Mouse (Mus musculus) thymus, postnatal 4 days (tissue): ENCODE measurements around the gene Ppp1cc.
"Not testable (repeated sequence)": the region's sequence is repeated elsewhere in the genome, so short reads cannot be mapped to it uniquely, and the experiment has no call there.

ENCODE experiments used
- DNase-seq: peaks from one replicate; pipeline ENCODE4 v3.0.0; 2021

The Ppp1cc gene

DNA sequence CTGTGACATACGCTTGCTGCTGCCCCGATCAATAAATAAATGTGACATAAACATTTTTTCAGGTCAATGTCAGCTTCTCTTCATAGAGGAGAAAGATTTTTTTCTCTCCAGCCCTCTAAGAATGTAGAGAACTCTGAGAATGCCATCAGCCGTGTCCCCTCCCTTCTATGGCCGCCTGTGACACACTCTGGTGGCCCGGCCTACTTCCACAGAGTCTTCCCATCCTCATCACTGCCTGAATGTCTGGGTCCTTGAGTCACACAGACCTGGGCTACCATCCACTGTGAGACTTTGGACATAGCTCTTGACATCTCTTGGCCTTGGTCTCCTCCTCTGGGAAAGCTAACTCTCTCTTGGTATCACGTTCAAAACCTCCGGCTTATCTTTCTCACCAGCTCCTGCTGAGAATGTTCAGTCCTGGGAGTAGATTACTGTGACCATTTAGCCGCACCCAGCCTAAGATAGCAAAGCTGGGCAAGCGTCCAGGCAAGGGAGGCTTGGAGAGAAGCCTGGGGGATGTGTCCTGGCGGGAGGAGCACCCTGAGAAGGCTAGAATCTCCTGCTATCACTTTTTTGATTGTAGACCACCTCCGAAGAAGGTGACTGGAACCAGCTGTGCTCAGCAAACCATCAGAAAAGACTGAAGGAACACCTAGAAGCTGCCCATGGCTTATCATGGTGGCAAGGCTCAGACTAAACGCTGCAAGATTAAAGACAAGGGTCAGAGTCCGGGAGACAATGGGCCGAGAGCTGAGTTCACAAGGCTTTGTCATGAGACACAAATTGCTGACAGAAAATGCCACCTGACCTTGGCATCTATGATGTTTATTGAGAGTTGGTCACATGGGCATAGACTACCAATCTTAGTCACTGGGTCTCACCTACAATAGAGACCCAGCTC lies 21.3 kb upstream of the Ppp1cc start:
- no peak for DNase-seq

DNA sequence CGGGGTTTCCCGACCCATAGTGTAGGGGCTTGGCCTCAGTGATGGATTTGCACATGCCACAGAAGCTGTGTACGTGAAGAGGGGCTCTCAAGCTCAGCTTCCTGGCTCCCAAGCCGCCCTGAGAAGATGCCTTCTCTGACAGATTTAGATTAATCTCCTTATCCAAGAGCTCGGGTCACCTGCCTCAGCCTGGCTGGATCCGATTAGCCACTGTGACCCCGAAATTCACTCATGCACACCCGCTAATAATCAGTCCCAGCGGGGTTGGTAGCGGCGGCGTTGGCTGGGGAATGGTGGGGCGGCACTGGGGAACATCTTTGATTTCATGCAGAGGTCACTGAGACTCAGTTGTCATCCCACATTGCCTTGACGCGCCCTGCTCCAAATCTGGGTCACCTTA lies 19.2 kb upstream of the Ppp1cc start:
- no peak for DNase-seq

DNA sequence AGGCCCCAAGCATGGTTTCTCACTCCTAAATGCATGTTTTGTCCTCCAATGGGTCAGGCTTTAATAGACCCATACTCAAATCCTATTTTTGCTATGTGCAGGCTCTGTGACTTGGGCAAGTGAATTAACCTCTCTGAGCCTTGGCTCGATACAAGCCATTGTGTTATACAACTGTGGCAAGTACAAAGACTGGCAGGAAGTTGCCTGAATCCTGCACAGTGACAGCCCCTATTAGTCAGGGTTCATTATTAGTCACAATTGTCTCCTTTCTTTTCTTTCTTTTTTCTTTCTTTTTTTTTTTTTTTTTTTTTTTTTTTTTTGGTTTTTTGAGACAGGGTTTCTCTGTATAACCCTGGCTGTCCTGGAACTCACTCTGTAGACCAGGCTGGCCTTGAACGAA lies 18.3 kb upstream of the Ppp1cc start:
- DNase-seq = not testable (repeated sequence)

DNA sequence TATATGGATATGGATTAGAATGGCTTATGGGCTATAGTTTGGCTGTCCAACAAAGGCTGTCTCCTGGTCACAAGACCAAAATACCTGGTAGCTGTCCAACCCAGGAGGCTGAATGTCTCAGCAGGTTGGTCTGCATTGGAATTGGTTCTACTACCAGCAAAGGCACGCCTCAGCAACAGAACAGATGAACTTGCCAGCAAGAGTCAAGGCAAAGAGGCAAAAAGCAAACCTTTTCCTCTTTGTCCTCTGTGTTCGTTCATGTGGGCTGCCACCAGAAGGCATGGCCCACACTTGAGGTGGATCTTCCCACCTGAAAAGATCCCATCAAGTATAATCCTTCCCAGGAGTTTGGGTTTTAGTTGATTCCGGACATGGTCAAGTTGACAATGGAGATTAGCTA lies 17.4 kb upstream of the Ppp1cc start, which contains the start of gene Ccdc63:
Gene Ccdc63, minus strand, starts transcription at position 101 of the 400 bp plus-strand sequence.
- DNase-seq = no peak

DNA sequence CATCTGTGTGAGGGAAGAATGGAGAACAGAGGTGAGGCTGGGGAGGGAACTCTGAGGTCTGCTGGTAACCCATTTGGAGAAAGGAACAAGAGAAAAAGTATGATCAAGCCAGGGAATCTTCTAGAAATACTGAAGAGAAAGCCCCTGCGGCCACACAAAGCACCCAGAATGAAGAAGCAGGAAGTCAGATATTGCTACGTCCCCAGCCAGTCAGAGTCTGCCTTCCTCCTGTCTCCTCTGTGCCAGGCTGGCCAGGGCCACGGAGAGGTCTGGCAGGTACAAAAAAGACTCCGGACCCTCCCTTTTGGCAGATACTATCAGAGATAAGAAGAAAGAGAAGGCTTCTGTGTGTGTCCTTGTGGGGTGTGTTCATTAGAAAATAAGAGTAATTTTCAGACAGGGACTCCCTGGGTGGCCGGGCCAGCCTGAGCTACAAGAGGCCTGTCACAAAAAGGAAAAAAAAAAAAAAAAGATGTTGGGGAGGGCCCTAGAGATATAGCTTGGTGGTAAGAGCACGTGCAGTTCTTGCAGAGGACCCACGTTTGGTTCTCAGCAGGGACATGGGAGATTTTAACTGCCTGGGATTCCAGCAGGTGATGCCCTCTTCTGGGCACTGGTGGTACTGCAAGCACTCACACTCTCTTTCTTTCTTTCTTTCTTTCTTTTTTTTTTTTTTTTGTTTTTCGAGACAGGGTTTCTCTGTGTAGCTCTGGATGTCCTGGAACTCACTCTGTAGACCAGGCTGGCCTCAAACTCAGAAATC lies 15.7 kb upstream of the Ppp1cc start:
- peak; percentile 87 for DNase-seq

DNA sequence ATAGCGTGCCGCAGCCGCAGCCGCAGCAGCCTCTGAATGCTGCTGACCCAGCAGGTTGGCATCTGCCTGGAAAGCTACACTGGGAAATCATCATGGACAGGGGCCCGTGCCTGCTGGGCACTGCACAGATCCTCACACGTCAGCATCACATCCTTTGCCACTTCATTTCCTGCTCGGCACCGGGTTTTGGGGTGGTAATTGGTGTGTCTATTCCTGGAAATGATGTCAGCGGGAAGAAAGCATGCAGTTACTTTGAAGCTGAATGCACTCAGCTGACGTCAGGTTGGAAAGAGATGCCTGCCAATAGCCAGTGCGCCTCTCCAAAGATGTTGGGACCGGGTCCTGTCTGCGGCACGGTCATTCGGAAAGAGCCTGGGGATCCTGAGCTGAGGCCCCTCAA lies 14.5 kb upstream of the Ppp1cc start:
- DNase-seq = no peak

DNA sequence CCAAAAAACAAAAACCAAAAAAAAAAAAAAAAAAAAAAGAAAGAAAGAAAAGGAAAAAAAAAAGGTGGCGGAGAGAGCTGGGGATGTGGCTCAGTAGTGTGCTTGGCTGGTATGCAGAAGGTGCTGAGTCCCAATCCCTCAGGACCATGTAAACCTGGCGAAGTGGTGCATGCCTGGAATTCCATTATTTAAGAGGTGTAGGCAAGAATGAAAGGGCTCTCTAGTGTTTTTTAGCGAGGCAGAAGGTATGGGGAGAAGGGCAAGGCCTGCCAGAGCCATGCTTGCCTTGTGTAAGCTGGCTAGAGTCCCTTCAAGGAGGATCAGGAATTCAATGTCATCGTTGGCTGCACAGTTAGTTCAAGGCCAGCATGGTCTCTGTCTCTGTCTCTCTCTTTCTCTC lies 13.3 kb upstream of the Ppp1cc start:
- DNase-seq = no peak

DNA sequence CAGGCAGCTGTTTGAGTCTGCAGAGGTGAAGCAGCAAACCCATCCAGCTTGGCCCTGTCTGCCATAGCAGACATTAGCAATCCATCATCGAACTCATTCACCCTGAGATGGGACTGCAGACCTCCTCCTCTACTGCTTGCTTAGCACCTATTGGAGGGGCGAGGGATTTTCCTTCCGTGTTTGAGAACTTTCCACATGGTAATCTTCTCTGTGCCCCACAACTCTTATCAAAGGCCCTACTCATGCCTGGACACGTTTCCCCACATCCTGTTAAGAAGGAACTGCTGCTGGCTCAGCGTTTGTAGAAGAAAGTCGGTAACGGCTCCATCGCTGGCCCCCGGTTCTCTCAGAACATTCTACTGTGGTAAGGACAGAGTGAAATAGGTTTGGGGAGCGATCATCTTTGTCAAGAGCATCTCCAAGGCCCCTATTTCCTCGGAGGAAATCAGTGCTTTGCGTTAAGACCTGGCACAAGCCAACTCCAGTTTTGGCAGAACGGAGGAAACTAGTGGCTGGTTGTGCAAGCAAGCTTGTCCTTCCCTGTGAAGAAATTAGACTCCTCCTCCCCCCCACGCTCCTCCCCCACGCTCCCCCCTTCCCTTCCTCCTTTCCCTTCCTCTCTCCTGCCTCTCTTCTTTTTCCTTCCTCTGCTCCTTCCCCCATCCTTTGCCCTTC lies 12.6 kb upstream of the Ppp1cc start:
- DNase-seq = peak; percentile 73

DNA sequence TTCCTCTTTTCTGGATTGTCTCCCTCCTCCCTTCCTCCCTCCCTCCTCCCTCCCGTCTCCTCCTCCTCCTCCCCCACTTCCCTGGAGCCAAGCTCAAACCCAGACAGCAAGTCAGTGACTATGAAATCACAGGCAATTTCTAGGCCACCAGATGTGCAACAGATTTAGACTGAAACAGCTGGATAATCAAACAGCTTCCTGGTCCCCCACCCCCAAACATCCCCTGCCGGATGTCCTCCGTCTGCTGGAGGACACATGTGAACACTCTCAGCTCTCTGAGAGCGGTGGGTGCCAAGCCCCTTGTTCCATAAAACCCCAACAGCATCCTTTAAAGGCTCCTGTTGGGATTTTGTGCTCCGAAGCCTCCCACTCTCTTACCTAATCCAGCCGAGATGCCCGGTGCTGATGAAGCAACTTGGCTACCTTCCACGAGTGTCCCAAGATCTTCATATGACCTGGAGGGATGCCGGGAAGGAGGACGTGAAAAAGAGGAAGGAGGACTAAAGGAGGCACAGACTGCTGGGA lies 12.0 kb upstream of the Ppp1cc start:
- DNase-seq = peak; percentile 62

DNA sequence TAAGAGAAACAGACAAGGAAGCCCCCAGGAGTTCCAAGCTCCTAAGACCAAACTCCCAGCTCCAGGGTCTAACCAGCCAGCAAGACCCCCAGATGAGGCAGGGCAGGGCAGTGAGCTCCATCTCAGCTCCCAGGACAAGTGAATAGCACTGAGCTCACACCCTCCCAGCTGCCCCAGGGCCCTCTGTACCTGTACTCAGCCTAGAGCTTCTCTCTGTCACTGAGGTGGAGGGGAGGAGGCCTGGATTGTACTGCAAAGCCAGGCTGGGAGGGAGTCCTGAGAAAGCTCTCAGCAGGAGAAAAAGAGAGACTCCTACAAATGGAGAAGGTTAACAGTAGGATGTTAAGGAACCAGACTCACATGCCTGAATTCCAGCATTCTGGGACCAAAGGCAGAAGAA lies 11.5 kb upstream of the Ppp1cc start:
- DNase-seq = no peak

DNA sequence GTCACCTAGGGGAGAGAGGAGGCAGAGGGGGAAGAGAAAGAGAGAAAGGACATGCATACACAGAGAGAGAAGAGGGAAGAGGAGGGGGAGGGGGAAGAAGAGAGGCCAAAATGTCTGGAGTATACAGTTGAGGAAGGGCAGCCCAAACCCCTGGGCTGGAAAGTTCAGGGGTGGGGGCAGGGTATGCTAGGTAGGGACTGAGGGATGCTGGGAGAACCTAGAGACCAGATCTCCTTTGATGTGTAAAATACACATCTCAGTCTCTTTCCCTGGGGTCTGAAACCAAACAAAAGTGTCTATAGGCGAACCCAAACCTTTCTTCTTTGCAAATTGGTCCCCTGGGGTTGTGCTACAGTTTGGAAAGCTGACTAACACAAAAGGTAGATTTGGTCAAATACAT lies 10.0 kb upstream of the Ppp1cc start:
- DNase-seq = no peak

DNA sequence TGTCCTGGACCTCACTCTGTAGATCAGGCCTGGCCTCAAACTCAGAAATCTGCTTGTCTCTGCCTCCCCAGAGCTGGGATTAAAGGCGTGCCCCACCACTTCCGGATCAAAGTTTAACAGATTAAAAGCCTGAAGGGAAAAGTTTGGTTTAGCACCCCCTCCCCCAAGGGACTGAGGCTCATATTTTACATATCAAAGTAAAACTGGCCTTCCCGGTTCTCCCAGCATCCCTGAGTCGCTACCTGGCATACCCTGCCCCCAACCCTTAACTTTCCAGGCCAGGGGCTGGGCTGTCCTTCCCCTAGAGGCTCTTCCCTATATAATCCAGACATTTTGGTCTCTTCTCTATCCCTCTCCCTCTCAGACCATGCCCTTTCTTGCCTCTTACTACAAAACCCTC lies 8.8 kb upstream of the Ppp1cc start:
- DNase-seq = no peak

DNA sequence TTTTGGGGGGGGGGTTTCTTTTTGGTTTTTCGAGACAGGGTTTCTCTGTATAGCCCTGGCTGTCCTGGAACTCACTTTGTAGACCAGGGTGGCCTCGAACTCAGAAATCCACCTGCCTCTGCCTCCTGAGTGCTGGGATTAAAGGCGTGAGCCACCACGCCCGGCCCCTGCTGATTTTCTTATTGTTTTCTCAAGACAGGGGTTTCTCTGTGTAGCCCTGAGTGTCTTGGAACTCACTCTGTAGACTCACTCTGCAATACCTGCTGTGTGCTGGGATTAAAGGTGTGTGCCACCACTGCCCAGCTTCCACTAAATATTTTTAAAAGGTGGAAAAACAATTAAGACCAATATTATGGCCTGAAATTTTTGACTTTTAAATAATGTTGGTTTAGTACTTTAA lies 5.6 kb upstream of the Ppp1cc start:
- not testable (repeated sequence) for DNase-seq

DNA sequence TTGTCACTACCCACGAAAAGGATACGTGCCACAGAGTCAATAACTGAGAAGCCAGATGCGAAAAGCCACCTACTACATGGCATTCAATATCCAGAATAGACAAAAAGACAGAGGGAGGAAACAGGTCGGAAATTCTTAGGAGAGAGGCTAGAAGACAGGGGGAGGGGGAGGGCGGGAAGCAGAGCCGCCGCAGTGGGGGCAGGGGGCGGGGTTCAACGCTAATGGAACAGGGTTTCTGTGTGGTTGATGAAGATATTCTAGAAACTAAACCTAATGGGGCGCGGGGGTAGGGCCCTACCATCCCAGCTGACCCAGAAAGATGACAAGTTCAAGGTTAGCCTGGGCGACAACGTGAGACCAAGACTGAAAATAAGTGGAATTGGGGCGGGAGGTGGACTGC lies 4.1 kb upstream of the Ppp1cc start:
- no peak for DNase-seq

DNA sequence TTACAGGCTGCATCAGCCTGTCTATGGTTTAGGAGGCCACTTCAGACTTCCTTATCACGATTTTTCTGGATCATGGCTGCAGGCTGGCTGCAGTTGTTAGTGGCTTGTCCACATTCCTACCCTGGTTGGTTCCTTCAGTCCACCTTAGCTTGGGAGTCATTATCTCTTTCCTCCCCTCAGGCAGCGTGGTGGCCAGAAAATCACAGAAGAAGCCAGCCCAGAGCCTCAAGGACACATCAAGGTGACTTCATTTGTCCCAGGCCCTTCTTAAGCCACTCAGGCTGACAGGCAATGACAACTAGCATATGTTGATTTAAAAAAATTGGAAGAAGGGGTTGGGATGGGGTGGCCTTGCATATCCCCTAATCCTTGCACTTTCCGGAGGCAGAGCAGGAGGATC lies 3.3 kb upstream of the Ppp1cc start:
- no peak for DNase-seq

DNA sequence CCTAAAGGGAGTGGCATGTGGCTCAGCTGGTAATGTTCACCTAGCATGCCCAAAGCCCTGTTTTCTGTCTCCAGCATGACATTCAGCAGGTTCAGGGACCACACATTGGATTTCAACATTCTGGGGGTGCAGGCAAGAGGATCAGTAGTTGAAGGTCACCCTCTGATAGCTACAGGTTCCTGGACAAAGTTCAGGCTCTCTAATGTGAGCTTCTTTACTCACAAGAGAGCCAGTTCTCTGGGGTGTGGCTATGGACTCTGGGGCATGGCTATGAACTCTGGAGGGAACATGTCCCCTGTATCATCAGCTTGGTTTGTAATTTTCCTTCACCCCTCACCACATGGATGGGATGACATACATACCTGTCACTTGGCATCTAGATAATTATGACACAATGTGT lies 2.5 kb upstream of the Ppp1cc start:
- DNase-seq = no peak

DNA sequence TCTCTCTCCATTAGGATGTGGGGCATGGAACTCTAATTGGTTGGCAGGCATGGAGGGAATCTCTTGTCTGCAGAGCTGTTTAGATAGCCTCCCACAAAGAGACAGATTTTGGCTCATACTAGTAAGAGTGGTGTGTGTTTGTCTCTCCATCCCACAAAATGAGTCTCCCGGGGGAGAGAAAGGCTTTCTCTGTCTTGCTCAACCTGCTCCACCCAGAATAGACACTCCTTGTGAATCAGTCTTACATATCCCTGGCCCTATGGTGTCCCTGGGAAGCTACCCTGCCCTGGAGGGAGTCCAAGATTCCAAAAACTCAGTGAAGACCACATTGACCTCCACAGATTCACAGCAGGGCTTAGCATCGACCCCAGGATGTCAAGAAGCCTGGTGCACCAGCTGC lies 1.6 kb upstream of the Ppp1cc start:
- no peak for DNase-seq

DNA sequence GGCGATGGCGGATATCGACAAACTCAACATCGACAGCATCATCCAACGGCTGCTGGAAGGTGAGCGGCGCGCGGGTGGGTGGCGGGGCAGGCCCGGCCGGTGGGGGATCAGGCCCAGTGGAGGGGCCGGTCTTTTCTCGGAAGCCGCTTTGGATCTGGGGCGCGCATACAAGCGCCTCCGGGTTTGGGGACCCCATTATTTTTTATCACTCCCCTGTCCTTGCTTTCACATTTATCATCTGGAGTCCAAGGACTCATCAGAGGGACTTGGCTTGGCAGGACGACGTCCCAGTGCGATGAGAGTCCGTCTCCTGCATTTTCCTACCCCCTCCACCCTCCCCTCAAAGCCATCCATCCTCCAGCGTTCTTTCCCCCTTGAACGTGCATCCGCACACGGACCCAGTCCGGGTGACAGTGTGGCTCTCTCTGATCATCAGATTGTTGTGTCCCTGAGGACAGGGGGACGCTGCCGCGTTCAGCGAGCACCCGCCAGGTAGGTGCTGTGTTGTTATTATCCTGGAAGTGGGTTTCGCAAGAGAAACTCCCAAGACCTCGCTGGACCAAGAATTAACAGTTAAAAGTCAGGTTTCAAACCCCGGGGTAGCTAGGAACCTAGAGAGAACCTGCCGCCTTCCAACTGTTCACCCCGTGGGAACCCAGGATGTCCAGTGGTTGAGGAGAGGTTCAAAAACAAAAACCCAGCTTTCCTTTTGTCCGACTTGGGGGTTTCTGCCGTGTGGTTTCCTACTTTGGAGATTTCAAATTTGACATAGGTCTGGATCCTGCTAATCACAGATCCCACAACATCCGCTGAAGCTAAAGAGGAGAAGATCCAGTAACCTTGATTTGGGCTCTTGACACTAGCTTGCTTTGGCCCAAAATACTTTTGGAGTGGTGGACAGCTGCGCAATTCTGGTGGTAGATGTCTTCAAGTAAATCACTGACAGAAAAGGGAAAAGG lies 758 bp downstream of the Ppp1cc start:
- DNase-seq = peak; percentile 60

DNA sequence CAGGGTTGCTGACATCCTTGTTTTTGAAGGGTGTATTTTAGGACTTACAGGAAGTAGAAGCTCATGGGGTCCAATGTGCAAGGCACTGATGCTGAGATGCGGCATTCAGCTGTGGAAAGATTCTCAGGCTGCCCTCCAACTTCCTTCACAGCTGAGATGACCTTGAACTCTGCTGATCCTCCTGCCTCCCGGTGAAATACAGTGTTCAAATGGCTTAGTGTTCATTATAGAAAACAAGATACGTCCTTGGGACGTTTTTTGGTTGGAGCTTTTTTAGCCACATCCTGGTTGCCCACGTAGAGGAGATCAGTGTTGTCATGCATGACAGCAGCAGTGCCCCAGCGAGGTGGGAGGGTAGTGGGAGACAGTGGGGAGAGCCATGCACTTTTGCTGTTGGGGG lies 5.1 kb downstream of the Ppp1cc start:
- DNase-seq = no peak

DNA sequence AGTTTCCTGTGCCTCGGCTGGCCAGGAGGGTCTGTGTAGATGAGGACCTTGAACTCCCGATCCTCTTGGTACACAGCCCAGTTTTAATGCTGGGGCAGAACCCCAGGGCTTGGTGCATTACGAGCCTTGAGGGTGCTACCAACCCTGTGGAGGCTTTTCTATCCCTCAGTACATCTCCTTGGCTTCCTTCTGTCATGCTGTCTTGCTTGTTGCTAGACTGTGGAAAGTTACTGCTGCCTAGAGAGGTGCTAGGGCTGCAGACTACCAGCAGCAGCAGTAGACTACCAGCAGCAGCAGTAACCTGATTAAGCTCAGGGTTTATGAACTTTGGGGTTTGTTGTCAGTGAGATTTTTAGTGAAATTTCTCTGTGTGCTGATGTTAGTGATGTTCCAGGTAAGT lies 5.9 kb downstream of the Ppp1cc start:
- no peak for DNase-seq

DNA sequence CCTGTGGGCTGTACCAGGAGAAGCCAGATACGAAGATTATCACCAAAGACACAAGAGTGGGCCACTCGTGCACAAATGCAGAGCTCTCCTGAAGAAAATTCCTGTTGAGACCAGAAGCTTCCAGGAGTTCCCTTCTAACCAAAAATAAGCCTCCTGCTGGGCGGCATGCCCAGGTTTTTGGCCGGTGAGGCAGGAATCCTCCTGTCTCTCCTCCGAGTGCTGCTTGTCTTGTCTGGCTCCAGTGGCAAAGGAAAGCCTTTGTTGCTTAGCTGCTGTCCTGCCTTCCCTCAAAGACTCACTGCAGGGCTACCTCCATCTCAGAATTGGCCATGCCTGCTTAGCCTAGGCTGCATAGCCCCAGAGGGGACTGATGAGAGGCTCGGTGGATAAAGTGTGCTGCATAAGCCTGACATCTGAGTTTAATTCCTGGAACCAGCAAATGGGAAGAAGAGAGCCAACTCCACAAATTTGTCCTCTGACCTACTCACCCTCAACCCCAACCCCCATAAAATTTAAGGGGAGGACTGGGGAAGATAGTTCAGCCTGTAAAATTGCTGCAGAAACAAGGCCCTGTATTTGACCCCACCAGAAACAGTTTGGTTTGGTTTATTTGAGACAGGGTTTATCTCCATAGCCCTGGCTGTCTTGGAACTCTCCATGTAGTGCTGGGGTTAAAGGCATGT lies 7.3 kb downstream of the Ppp1cc start:
- DNase-seq = no peak
